Mouse (Mus musculus): ENCODE measurements around the gene Las1l.
"Not testable (repeated sequence)": the region's sequence is repeated elsewhere in the genome, so short reads cannot be mapped to it uniquely, and the experiment has no call there.

Las1l gene

DNA sequence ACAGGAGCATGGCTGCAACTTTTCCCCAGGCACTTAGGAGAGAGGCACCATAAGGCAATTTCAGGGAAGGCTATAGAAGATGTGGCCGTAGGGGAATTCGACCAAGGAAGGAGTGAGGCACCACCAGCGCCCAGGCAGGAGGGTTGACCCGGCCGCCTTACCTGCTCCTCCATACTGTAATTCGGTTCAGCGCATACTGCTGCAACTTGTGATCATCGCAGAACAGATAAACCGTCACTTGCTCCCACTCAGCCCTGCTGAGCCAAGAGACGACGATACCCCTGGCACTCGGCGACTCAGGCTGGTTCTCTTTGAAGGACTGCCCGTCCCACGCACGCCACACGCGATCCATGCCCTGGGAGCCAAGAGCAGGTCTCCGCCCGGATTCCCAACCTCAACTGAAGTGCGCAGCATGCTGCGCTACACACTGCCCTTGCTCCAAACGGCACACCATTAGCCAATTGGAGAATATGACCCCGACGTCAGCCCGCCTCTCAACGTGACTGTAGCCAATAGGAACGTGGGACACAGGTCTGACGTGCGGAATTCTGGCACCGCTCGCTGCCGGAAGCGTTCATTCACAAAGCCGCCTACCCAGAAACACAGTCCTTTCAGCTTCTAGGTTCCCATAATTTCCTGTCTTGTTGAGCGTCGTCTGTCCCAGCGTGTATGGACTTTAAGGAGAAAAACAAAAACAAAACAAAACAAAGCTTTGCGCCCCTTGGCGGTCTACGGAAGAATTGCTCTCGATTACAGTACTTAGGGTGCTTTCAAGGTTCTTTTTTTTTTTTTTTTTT, at the start of gene Las1l:
TSS of gene Las1l (minus strand) at position 466 of the 797 bp plus-strand sequence.
- in situ Hi-C loops (cut with MboI, MseI) = no loop called here

DNA sequence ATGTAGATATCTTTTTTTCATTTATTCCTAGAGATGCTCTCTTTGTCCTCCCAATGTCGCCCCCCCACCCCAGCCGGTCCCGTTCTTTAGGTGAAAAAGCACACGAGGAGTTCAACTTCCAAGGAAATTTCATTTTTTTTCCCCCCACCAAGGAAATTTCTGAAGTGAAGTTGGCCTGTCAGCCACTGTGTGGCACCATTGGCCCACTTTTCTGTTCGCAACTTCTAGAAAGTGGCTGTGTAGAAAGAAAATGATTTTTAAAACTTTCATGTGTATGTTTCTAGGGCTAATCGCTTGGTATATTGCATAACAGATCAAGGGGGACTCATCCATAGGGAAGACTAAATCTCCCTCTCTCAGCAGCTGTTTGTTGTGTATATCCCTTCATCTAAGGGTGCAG, 49.6 kb upstream of the Las1l start:
- in situ Hi-C loops (cut with MboI, MseI) = loop anchor here (10.0 kb wide), 1 partner anchor 868 kb away; no protein-coding TSS in a partner anchor

DNA sequence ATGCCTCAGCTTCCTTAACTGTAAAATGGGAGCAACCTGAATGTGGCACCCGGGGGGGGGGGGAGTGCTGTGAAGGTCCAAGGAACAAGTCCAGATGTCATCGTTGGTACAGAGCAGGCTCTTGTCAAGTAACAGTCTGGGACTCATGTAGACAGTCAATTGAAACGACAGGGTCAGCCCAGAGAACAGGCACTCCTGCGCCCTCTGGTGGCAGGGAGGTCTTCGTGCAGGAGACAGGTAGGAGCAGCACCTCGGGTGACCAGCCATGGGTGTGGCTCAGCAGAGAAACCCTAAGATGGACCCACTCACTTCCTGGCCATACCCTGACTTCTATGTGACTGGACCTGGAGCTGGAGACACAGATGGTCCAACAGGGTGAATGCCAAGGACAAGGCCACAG, 42.8 kb upstream of the Las1l start:
- in situ Hi-C loops (cut with MboI, MseI) = no loop called here

GRCm38 (mm10) chrX:95993206-95993605, 36.4 kb upstream of the Las1l start:
- in situ Hi-C loops (cut with MboI, MseI) = no loop called here

DNA sequence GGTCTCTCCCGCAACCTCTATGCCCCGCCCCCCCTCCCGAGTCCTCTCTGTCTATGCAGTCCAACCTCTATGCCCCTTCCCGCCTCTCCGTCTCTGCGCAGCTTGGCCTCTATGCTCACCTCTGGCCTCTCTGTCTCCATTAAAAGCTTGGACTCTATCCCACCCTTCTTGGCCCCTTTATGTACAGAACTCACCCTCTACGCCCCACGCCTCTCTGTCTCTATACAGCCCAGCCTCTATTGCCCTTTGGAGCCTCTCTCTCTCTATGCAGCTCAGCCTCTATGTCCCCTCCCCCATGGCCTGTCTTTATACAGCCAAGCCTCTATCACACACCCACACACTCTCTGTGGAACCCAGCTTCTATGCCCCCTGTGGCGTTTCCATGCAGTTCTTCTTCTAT, 13.2 kb upstream of the Las1l start:
- in situ Hi-C loops (cut with MboI, MseI) = no loop called here

- in situ Hi-C loops (cut with MboI, MseI) = no loop called here
Observed at GRCm38 (mm10) chrX:95969116-95969515, 12.4 kb upstream of the Las1l start.

DNA sequence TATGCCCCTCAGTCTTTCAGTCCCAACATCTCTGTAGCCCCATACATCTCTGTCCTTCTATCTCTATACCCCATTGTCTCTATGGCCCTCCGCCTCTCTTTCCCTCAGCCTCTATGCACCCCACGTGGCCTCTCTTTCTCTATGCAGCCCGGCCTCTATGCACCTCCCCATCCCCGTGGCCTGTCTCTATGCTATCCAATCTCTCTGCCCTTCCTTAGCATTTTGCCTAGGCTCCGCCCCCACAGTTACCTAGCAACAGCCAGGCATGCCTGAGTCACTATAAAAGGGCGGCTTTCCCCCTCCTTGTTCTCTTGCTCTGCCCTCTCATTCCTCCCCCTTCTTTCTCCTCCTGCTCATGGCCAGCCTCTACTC, 11.8 kb upstream of the Las1l start:
- in situ Hi-C loops (cut with MboI, MseI) = no loop called here

GRCm38 (mm10) chrX:95967847-95968593, 11.3 kb upstream of the Las1l start:
- in situ Hi-C loops (cut with MboI, MseI) = no loop called here

- in situ Hi-C loops (cut with MboI, MseI) = no loop called here
Observed at GRCm38 (mm10) chrX:95965036-95965435, 8.3 kb upstream of the Las1l start.

- in situ Hi-C loops (cut with MboI, MseI) = no loop called here
Observed at GRCm38 (mm10) chrX:95963366-95963765, 6.6 kb upstream of the Las1l start.

- in situ Hi-C loops (cut with MboI, MseI) = not testable (repeated sequence)
Observed at GRCm38 (mm10) chrX:95957461-95957860, 699 bp upstream of the Las1l start.

- in situ Hi-C loops (cut with MboI, MseI) = no loop called here
Observed at GRCm38 (mm10) chrX:95950776-95951175, 6.0 kb downstream of the Las1l start.

DNA sequence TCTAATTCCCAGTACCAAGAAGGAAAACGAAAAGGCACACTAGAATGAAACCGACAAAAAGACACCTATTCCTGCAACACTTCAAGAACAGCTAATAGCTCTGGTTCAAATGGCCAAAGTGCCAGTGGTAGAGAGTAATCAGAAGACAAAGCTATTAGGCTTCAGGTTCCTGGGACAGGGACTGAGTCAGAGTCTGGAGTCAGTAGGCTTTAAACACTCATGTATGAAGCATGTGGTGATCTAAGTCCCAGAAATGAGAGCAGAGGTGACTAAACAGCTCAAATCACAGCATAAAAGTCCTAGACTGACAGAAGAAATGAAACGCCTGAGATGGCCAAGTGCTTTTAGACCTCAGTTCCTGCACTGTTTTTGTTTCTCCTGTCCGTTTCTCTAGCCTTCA, 8.6 kb downstream of the Las1l start:
- in situ Hi-C loops (cut with MboI, MseI) = no loop called here

DNA sequence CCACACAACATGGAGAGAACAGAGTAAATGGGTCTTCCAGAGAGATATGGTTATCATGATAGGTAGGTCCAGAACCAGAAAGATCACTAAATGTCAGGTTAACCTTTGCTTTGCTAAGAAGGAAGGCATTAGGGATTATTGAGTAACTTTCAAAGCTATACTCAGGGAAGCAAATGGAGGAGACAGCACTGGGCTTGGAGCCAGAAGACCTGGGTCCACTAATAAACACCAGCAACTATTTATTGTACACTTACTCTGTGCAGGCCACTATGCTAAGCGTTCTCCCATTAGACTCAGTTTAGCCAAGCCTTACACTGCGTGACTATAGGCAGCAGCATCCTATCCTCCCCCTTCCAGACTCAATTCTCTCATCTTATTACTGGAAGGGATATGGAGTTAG, 11.3 kb downstream of the Las1l start:
- in situ Hi-C loops (cut with MboI, MseI) = no loop called here

GRCm38 (mm10) chrX:95935481-95935880, 21.3 kb downstream of the Las1l start:
- in situ Hi-C loops (cut with MboI, MseI) = no loop called here

DNA sequence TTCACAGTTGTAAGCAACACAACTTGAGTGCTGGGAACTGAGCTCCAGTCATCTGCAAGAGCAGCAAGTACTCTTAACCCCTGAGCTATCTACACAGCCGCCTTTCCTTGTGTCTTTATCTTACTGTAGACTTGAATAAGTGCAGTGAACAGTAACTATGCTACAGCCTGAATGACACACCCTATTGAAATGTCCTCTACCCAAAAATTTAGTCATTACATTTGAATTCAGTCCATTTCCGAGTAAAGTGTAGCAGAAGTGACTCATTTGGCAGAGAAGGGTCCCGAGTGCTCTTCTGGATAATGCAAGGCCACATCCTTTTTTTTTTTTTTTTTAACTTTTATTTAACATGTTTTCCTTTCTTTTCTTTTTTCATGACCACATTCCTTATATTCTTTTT, 54.0 kb downstream of the Las1l start:
- in situ Hi-C loops (cut with MboI, MseI) = no loop called here
